Mouse (Mus musculus) liver, adult (tissue): ENCODE measurements around the gene Rbfox3.

Source experiments
- GATA4 ChIP-seq: IDR thresholded peaks from 2 replicates; pipeline ENCODE4 v1.6.1; 2014; ENCODE audit warnings: mild to moderate bottlenecking, low read length; ENCODE audit not compliant: insufficient replicate concordance

The Rbfox3 gene

DNA sequence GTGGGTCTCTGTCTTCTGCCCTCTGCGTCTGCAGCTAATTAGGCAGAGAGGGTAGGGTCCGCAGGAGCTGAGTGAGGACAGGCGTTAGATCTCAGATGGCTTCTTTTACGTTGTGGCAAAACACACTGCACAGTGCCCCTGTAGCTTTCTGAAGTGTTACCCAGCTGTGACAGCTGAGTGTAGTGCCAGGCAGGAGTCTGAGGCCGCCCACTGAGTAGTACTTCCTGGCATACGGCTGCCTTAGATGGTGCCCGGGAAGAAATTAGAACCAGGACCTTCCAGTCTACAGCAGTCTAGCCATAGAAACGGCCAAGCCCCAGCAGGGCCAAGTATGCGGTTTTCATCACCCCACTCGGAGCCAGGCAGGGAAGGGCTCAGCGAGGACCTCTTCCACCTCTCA, 426.1 kb downstream of the Rbfox3 start:
- no peak for TF ChIP-seq GATA4

- TF ChIP-seq GATA4, result no peak
Observed at GRCm38 (mm10) chr11:118484169-118484568, 427.2 kb downstream of the Rbfox3 start.

- TF ChIP-seq GATA4, result no peak
Observed at GRCm38 (mm10) chr11:118481751-118482150, 429.6 kb downstream of the Rbfox3 start.

DNA sequence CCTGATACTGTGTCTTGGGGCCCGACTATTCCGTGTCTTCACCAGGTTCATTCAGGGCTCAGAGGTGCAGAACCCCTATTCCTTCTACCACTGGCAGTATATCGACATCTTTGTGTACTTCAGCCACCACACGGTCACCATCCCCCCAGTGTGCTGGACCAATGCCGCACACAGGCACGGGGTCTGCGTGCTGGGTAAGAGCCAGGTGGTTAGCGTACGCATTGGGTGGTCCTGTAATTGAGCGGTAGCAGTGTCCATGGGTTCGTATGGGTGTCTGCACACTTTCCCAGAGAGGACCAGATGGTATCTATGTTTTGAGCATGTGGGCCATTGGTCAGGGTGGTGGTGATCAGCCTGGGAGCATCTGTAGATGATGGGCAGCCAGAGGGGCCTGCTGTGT, 430.2 kb downstream of the Rbfox3 start:
- no peak for TF ChIP-seq GATA4

DNA sequence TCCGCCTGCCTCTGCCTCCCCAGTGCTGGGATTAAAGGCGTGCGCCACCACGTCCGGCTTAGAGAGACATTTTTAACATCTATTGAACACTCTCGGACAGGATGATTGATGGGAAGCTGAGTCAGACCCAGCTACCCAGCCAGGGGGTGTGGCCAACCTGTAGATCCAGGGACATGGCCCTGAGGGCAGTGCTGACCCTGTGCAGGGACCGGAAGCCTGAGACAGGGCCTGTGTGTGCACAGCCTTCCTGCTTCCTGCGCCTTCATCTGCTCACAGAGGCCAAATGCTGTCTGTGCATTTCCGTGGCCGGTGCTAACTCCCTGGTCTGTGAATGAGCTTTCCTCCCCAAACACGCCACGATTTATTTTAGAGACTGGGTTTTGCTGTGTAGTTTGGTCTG, 431.6 kb downstream of the Rbfox3 start:
- peak; percentile 38; the same call in 1 of the 2 replicates for TF ChIP-seq GATA4

DNA sequence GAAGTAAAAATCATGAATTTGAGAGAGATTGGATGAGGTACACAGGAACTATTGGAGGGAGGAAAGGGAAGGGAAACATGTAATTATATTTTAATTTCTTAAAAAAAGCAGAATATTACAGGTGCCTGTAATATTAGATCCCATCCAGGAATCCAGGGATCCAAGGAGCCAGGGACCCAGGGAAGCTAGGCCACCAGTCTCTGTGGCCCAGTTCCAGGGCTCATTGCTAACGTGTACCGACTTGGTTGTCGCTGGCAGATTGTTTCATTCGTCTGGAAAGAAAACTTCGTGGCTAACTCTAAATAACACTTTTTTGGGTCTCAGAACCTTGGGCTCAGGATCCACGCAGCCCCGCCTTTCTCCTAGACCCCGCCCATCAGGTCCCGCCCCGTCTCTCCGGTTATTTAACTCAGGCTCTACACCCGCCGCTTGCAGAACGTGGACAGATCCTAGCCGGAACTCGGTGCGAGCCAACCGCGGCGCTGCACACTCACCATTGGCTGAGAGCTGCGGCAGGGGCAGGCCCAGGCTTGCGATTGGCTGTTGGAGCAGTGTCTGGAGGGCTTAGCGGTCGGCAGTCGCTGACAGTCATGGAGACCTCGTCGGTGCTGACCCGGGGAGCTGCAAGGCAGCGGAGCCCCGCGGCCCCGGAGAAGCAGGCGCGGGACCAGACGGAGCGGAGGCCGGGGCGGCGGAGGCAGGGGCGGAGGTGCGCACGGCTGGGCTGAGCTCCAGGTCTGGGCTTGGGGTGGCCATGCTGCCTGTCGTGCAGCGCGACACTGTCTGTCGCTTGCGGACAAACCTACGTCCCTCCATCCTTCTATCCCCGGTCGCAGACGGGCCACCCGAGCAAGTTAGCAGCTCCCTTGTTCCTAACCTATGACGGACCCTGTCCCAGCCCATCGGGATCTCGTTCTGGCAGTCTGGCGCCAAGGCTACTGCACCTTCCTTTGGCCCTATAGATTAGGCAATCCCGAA, 434.7 kb downstream of the Rbfox3 start, which contains the start of gene Engase:
Gene Engase (plus strand): TSS at position 434 of the 978 bp plus-strand sequence.
- no peak for TF ChIP-seq GATA4

DNA sequence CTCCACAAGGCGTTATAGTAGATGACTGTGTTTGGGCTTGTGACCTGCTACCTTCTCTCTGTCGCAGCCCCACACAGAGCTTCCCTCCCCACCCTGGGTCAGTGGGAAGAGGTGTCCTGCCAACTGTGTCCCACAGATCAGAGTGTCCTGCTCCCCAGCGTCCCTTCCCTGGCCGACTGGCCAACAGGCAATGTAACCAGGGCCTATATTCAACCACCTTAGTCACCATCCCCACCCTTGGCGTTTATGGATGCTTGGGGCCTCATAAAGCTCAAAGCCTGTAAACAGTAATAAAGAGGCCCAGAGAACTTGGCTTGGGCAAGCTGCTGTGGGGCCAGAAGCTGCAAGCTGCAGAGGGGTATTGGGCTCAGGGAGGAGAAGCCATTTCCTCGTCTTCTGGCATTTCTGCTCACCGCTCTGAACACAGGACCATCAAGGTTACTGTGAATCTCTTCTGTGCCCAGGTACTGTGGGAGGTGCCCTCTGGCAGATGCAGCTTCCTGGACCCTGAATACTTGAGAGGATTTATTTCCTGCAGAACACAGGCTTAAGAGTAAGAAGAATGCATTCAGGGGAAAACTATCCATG, 435.8 kb downstream of the Rbfox3 start:
- TF ChIP-seq GATA4, result no peak

DNA sequence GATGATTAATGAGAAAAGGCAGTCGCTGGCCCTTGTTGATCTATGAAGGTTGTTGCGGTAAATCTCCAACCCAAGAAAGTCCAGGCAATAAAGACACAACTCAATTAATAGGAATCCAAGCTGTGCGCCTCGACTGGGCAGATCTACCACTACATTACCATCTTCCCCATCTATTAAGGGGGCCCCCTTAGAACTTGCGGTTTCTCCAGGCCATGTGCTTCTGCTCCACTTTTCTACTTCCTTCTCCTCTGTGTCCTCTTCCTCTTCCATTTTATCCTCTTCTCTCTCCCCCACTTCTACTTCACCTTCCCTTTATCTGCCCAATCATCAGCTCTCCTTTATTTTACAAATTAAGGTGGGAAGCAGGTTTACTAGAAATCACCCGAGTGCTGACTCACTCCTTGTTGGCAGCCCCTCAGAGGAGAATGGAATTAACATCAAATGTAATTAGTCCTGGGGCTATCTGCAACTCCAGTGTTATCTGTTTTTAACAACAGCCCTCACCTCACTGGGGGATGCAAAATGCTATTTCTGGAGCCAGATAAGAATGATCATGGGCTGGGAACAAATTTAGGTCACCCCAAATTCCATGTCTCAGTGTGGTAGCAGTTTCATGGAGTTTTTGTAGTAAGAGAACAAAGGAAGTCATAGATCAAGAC, 437.4 kb downstream of the Rbfox3 start:
- TF ChIP-seq GATA4, result no peak

DNA sequence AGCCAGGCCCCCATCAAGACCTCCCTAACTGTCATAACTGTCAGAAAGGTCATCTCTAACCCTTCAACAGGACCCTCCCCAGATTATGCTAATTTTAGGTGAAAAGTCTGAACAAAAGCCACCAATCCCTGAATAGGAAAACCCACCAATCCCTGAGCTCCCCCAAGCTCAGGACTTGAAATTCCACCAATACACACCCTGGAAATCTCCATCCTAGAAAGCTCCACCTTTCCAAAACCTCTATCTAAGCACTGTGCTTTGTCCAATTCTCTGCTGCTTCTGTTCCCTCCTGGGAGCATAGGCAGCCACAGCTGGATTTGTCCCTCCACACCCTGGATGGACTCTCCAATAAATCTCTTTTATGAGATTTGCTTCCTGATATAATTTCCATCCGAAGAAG, 438.2 kb downstream of the Rbfox3 start:
- no peak for TF ChIP-seq GATA4

- TF ChIP-seq GATA4, result no peak
Observed at GRCm38 (mm10) chr11:118471676-118472075, 439.7 kb downstream of the Rbfox3 start.

DNA sequence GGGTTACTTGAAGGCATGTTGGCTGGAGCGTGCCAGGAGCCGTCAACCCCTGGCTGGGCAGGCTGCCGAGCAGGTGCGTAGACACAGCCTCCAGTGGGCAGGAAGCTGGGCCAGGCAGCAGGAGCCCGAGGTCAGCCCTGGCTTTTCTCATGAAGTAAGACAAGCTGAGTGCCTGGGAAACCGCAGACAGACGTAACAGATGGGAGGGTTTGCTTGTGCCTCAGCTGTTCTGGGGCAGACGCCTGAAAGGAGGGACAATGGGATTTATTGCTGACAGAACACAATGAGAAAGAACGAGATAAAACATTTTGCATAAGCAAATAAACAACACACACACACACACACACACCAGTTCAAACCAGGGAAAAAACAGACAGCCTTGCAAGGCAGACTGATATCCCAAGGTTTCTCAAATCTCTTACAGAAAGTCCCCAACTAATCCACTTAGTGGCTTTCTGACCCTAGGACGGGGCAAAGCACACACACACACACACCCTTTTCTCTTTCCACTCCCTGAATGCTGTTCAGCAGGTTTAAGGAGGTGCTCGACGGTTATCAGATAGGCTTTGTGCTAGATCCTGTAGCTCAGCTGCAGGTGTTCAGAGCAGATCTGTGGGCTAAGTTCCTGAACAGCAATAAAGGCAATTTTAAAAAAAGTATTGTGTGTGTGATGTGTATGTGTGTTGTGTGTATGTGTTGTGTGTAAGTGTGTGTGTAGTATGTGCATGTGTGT, 441.0 kb downstream of the Rbfox3 start:
- TF ChIP-seq GATA4, result no peak

GRCm38 (mm10) chr11:118469509-118470160, 441.8 kb downstream of the Rbfox3 start:
- TF ChIP-seq GATA4, result no peak

GRCm38 (mm10) chr11:118467441-118468035, 443.9 kb downstream of the Rbfox3 start:
- TF ChIP-seq GATA4, result no peak

GRCm38 (mm10) chr11:118460280-118460679, 451.1 kb downstream of the Rbfox3 start:
- no peak for TF ChIP-seq GATA4
